Mouse (Mus musculus) myocyte (in vitro differentiated cells): Measurements from ENCODE around the gene Itpripl1. TPM values are rescaled to one million over a fixed set of nuclear protein-coding genes. Genes with fewer than 3 reads are reported as not detected.
"Not testable (repeated sequence)": the region's sequence is repeated elsewhere in the genome, so short reads cannot be mapped to it uniquely, and the experiment has no call there.

Experiments used
- H3K27me3 ChIP-seq: one replicate; pipeline ENCODE4 v1.6.1; 2011; ENCODE audit not compliant: control insufficient read depth, insufficient read depth, insufficient read length
- H3K36me3 ChIP-seq: one replicate; pipeline ENCODE4 v1.6.1; 2011; ENCODE audit not compliant: control insufficient read depth, insufficient read depth
- H3K4me2 ChIP-seq: one replicate; pipeline ENCODE4 v1.6.1; 2011; ENCODE audit warnings: low read depth, control low read depth
- H3K4me3 ChIP-seq: one replicate; pipeline ENCODE4 v1.5.1; 2011; ENCODE audit warnings: mild to moderate bottlenecking, control low read depth, moderate library complexity
- H3K79me2 ChIP-seq: one replicate; pipeline ENCODE4 v1.6.1; 2011; ENCODE audit not compliant: control insufficient read depth, insufficient read depth
- H3ac ChIP-seq: one replicate; pipeline ENCODE4 v1.6.1; 2011; ENCODE audit not compliant: control insufficient read depth, insufficient read length
- CEBPB ChIP-seq: IDR thresholded peaks from 2 replicates; pipeline ENCODE4 v1.6.1; 2011; ENCODE audit warnings: mild to moderate bottlenecking, moderate library complexity; ENCODE audit not compliant: poor library complexity, insufficient read depth, severe bottlenecking
- E2F4 ChIP-seq: IDR thresholded peaks from one replicate; pipeline ENCODE4 v1.6.1; 2011; ENCODE audit warnings: mild to moderate bottlenecking, control low read depth, moderate library complexity; ENCODE audit not compliant: insufficient read depth
- MAX ChIP-seq: IDR thresholded peaks from one replicate; pipeline ENCODE4 v1.6.1; 2011; ENCODE audit warnings: low read depth, mild to moderate bottlenecking, control low read depth
- MYOD1 ChIP-seq, 3 experiments: IDR thresholded peaks; one replicate each; pipeline ENCODE4 v1.6.1; 2011; ENCODE audit warnings: control low read depth in 2 of 3, low read depth in 2 of 3, mild to moderate bottlenecking in 2 of 3, moderate library complexity in 1 of 3; ENCODE audit not compliant: insufficient read length in 2 of 3, control insufficient read depth in 1 of 3
- MYOG ChIP-seq, 3 experiments: IDR thresholded peaks; one replicate each; pipeline ENCODE4 v1.6.1; 2011; ENCODE audit warnings: control low read depth in 2 of 3, low read depth in 2 of 3, mild to moderate bottlenecking in 2 of 3; ENCODE audit not compliant: insufficient read length in 2 of 3, control insufficient read depth in 1 of 3, insufficient read depth in 1 of 3
- POLR2A ChIP-seq: IDR thresholded peaks from one replicate; pipeline ENCODE4 v1.6.1; 2011; ENCODE audit warnings: low read depth, mild to moderate bottlenecking, control low read depth, moderate library complexity; ENCODE audit not compliant: insufficient read length
- POLR2AphosphoS2 ChIP-seq: IDR thresholded peaks from one replicate; pipeline ENCODE4 v1.6.1; 2011; ENCODE audit warnings: low read depth, control low read depth; ENCODE audit not compliant: insufficient read length
- REST ChIP-seq: IDR thresholded peaks from one replicate; pipeline ENCODE4 v1.6.1; 2011; ENCODE audit warnings: mild to moderate bottlenecking, control low read depth, moderate library complexity; ENCODE audit not compliant: insufficient read depth, insufficient read length
- SRF ChIP-seq: IDR thresholded peaks from one replicate; pipeline ENCODE4 v1.6.1; 2011; ENCODE audit warnings: low read depth; ENCODE audit not compliant: control insufficient read depth, insufficient read length
- TCF12 ChIP-seq: IDR thresholded peaks from one replicate; pipeline ENCODE4 v1.6.1; 2011; ENCODE audit warnings: mild to moderate bottlenecking, control low read depth; ENCODE audit not compliant: poor library complexity, insufficient read depth, severe bottlenecking
- TCF3 ChIP-seq: IDR thresholded peaks from one replicate; pipeline ENCODE4 v1.6.1; 2011; ENCODE audit warnings: low read depth, control low read depth; ENCODE audit not compliant: insufficient read length
- USF1 ChIP-seq: IDR thresholded peaks from one replicate; pipeline ENCODE4 v1.6.1; 2011; ENCODE audit warnings: low read depth, mild to moderate bottlenecking, control low read depth, moderate library complexity
- polyA plus RNA-seq: library from polyadenylated mRNA; unstranded; fragments of >200 nt; fragmentation: generic; extraction: Trizol; gene quantifications from one replicate; pipeline ENCODE4 v1.2.1, GENCODE M21; 2012; ENCODE audit warnings: missing spikeins

Itpripl1 gene
- 1.2 TPM for polyA plus RNA-seq

DNA sequence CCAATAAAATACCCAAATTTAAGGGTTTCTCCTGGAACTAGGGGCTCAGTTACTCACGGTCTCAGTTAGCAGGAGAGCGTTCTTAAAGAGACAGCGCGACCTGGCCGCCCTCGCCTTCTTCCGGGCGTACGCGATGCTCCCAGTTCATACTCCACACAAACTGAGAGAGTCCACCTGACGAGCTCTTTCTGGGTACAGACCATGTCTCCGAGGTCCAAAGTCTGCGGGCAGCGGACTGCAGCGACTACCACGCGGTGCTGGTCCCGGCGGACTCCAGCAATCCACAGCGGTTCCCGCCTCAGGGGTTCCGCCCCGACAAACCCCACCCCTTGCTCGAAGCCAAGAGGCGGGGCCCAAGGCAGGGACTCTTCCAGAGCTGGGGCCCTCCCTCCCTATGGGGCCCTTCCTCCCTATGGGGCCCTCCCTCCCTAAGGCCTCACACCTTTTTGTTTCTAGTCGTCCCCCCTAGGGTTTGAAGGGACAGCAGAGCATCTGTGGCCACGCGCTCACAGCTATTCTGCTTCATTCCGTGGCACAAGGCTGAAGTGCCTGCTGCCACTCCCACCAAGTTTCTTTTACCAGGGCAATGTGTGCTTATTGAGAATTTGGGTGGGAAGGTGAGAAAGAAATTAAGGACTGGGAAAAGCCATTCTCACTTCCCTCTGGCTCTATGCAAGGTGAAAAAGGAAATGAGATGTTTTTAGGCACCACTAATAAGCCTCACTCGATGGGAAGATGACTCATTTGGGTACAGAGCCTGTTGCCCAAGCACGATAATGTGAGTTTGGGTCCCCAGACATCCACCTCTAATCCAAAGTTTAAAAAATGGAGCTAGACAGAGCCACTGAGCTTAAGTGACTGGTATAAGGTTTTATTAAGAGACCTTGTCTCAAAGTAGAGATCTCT is at the start of gene Itpripl1:
Itpripl1 (minus strand) TSS at position 285 of the 906 bp plus-strand sequence.
- no peaks in the 10 kb centered on the region for H3K36me3 ChIP-seq
- TF ChIP-seq TCF12 (no peak), POLR2A (peak; percentile 54)
- no peaks in the 10 kb centered on the region for H3K79me2 ChIP-seq
- peak within 1 kb of the TSS; percentile 78 for H3K4me2 ChIP-seq
- no peak within 1 kb of the TSS for H3ac ChIP-seq
- no peaks in the 10 kb centered on the region for H3K27me3 ChIP-seq
- H3K4me3 ChIP-seq = peak within 1 kb of the TSS; percentile 24

- Histone ChIP-seq H3K4me2 (no peak overlapping the region), H3ac (no peak overlapping the region), H3K27me3 (no peaks in the 10 kb centered on the region), H3K36me3 (no peaks in the 10 kb centered on the region), H3K79me2 (no peaks in the 10 kb centered on the region), H3K4me3 (no peak overlapping the region)
- TF ChIP-seq TCF3 (no peak), TCF12 (no peak), SRF (no peak), USF1 (no peak), MYOG (IDR thresholded peaks at IDR 0.05; ENCODE audit: control insufficient read depth in 1 of 3, insufficient read depth in 1 of 3, insufficient read length in 2 of 3, low read depth in 2 of 3) (no peak), POLR2A (no peak), REST (no peak), E2F4 (no peak)
Observed at GRCm38 (mm10) chr2:127189574-127189973, 46.3 kb upstream of the Itpripl1 start.

DNA sequence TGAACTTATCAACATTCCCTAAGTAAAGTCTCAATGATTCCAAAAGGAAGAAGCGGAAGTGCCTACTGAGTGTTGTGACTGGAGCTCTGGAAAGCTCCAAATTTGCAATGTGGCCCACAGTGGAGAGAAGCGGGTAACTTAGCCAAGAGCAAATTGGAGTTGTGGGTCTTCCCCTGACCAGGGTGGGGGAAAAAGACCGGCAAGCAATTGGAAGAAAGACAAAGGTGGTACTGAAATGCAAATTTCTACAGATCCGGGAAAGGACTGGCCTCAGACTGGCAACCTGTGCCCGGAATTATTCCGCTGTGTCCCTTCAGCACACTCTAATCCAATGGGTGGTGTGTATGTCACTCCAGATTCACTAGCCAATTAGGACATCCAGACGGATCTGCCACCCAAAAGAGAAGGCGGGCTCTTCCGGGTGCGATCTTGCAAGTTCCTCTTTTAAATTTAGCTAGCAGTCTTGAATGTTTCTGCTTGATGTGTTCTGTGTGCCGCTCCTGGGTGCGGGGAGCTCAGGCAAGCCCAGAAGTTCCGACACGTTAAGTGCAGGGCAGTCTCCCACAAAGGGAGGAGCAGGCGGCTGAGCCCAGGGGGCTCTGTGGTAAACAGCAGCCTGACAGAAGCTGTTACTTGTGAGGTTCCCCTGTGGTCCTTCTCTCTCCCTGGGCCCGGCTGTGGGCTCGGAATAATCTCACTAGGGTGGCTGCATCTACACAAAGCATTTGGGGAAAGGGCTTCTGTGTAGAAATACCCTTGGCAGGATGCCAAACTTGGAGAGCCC is 39.5 kb upstream of the Itpripl1 start:
- no peak overlapping the region for H3K4me3 ChIP-seq
- H3K36me3 ChIP-seq = no peaks in the 10 kb centered on the region
- TF ChIP-seq REST = no peak
- TF ChIP-seq MYOG (IDR thresholded peaks at IDR 0.05; ENCODE audit: control insufficient read depth in 1 of 3, insufficient read depth in 1 of 3, insufficient read length in 2 of 3, low read depth in 2 of 3) = no peak
- no peak for TF ChIP-seq CEBPB
- TF ChIP-seq TCF3 = no peak
- no peak overlapping the region for H3K4me2 ChIP-seq
- no peaks in the 10 kb centered on the region for H3K27me3 ChIP-seq
- H3K79me2 ChIP-seq = no peaks in the 10 kb centered on the region
- no peak overlapping the region for H3ac ChIP-seq

DNA sequence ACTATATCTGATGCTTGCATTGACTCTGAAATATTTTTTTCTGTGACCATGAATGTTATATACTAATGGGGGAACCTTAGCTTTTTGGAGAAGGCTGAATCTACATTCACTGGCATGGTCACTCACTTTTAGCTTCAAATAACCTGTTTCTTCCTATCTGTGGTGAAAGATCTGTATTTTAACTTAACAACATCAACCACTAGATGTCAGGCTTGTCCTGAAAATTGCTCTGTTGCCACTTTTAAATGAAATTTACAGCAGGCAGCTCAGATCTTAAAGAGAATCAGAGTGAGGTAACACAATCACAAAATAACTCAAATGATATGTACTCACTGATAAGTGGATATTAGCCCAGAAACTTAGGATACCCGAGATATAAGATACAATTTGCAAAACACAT is 23.0 kb upstream of the Itpripl1 start:
- not testable (repeated sequence) for H3K4me2 ChIP-seq, H3K4me3 ChIP-seq, H3K27me3 ChIP-seq, H3ac ChIP-seq, H3K79me2 ChIP-seq, H3K36me3 ChIP-seq

GRCm38 (mm10) chr2:127165675-127166074 is 22.4 kb upstream of the Itpripl1 start:
- Histone ChIP-seq H3K36me3 (no peaks in the 10 kb centered on the region), H3K4me2 (no peak overlapping the region), H3ac (no peak overlapping the region), H3K4me3 (no peak overlapping the region), H3K27me3 (no peaks in the 10 kb centered on the region), H3K79me2 (no peaks in the 10 kb centered on the region)
- no peak for TF ChIP-seq POLR2A
- TF ChIP-seq MYOD1 (IDR thresholded peaks at IDR 0.05; ENCODE audit: control insufficient read depth in 1 of 3, insufficient read length in 2 of 3, low read depth in 2 of 3) = no peak
- no peak for TF ChIP-seq USF1
- no peak for TF ChIP-seq REST
- no peak for TF ChIP-seq SRF
- TF ChIP-seq POLR2AphosphoS2 = no peak
- no peak for TF ChIP-seq MYOG (IDR thresholded peaks at IDR 0.05; ENCODE audit: control insufficient read depth in 1 of 3, insufficient read depth in 1 of 3, insufficient read length in 2 of 3, low read depth in 2 of 3)
- TF ChIP-seq MAX = no peak
- no peak for TF ChIP-seq CEBPB
- TF ChIP-seq TCF3 = no peak
- TF ChIP-seq E2F4 = no peak
- no peak for TF ChIP-seq TCF12
